Mouse (Mus musculus) lung, adult 2 months (tissue): ENCODE measurements at regions not wholly inside any gene's neighbourhood (a gene's known extent, or its start where the extent isn't known, plus 50 kb on each side); places are given as distances from the start of the nearest gene placed in this dataset.

Experiments used
- DNase-seq: peaks from one replicate; pipeline ENCODE4 v3.0.0; 2022
- H3K4me1 ChIP-seq: fragments of 200-500 bp; 2 replicates; pipeline ENCODE4 v1.6.1; 2011; ENCODE audit warnings: low read length; ENCODE audit not compliant: control insufficient read depth, insufficient read depth
- H3K4me3 ChIP-seq: fragments of 200-500 bp; replicated peaks from 2 replicates; pipeline ENCODE3; 2011; ENCODE audit warnings: low read depth, mild to moderate bottlenecking, control low read depth, low read length; ENCODE audit errors: extremely low read depth
- CTCF ChIP-seq: fragments of 200-500 bp; IDR thresholded peaks from 2 replicates; pipeline ENCODE4 v1.5.1; 2011; ENCODE audit warnings: mild to moderate bottlenecking, low read length, control low read depth; ENCODE audit not compliant: insufficient read depth
- POLR2A ChIP-seq: fragments of 200-500 bp; IDR thresholded peaks from 2 replicates; pipeline ENCODE4 v1.6.1; 2011; ENCODE audit warnings: low read depth, mild to moderate bottlenecking, control low read depth, low read length, borderline replicate concordance; ENCODE audit errors: extremely low read depth
- WGBS: fragments of 180-500 bp; shearing (Covaris S2); methylation state at CpG from one replicate; pipeline ENCODE4 v1.1.7; 2018; 5-methylcytosine and 5-hydroxymethylcytosine counted together

DNA sequence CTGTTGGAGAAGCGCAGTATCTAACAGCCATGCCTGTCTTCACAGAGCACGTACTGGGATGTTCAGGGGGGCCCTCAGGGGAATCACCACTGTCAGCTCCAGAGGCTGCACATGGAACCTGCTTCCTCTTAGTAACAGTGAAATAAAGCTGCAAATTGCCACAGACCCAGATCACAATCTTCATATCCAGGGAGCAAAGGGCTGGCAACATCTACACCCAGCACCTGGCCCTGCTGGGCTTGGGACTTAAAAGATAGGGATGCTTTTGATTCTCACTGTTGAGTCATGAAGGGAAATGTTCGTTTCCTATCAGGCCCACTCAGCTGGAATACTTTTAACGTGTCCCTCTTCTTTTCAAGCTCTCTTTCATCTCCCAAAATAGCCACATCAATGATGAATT lies 322.4 kb upstream of the Trib2 start:
- 73% methylated on average over 4 of the region's 4 CpGs for WGBS
- H3K4me1 ChIP-seq: no peaks in the 10 kb centered on the region
- no peak for DNase-seq
- TF ChIP-seq POLR2A (no peak), CTCF (no peak)
- H3K4me3 ChIP-seq: no peak overlapping the region

DNA sequence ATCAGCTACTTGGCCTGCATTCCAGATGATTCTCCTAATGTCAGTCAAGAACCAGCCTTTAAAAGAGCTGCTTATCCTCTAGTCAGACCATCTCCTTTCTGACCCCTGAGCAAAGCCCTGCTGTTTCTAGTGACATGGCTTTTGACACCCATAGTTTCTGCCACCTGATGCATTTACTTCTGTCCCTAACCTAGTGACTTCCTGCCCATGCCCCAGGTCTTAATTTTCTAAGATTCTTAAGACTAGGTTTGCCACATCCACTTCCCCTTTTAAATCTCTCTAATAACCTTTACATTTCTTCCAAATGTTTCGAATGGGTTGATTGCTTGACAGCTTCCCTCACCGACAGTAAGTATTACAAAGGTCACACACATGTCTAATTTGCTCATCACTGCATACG lies 321.1 kb upstream of the Trib2 start:
- DNase-seq: no peak
- TF ChIP-seq POLR2A (no peak), CTCF (no peak)
- WGBS: 76% methylated on average over 3 of the region's 3 CpGs

DNA sequence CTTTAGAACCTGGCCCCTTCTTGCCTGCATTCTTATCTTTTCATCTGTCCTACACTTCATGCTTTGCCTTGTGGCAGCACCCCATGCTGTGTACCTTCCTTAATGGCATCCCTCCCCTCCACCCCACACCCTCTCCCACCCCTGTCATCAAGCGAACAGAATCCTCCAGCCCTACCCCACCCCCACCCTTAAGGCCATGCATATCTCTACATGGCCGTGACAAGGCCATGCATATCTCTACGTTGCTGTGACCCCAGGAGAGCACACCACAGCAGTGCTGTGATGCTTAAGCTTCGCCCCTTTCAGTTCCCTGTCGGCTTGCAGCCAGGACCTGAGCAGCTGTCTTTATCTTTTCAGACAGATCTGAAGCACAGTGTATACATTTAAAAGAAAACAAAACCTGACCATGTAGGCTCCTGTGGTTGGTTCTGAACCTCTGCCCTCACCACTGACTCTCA lies 319.5 kb upstream of the Trib2 start:
- Histone ChIP-seq H3K4me1 (peaks cover 7% of the 10 kb centered on the region), H3K4me3 (no peak overlapping the region)
- DNase-seq: no peak
- WGBS: 44% methylated on average over 5 of the region's 5 CpGs
- TF ChIP-seq CTCF (no peak), POLR2A (no peak)

More for the DNA sequence above, 321.1 kb upstream of the Trib2 start:
- H3K4me3 ChIP-seq: no peak overlapping the region
- peaks cover 7% of the 10 kb centered on the region for H3K4me1 ChIP-seq

DNA sequence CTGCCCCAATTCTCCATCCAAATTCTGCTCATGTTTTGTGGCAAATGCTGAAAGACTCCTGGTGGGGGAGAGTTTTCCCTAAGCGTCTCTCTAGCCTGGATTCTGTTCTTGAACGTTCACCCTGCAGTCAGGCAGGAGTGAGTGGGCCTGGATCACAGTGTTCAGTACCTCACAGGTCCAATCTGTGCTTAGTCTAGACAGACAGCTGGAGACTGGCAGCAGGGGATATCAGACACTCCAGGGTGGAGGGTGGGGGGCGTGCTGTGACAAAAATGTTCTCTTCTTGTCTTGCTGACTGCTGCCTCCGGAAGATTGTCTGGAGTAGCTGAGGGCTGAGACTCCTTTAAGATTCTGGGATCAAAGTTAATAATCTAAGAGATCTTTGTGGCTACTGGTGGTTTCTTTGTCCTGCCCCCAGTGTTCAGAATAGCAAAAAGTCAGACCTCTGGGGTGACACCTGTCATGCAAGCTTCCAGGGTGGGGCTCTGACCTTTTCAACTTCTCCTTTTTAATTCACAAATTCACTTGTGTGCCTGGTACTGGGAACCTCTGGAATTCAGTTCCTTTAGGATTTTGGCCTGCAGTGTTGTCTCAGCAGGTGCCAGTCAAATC lies 319.0 kb upstream of the Trib2 start:
- 60% methylated on average over 4 of the region's 4 CpGs for WGBS

DNA sequence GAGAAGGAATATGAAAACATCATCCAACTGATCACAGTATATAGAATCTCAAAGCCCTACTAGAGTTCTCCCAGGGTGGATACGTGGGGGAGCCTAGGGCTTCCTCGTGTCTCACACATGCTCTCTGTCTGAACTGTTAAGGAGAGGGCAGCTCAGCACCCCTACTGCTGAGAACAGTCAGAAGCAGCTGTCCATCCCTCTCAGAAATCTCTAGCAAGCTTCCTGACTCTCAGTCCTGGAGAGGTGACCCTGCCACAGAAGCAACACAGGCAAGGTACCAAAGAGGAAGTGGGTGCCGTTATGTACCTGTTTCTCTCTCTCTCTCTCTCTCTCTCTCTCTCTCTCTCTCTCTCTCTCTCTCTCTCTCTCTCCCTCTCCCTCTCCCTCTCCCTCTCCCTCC lies 317.7 kb upstream of the Trib2 start:
- no peak for DNase-seq
- 78% methylated on average over 3 of the region's 3 CpGs for WGBS
- Histone ChIP-seq H3K4me3 (no peak overlapping the region), H3K4me1 (peaks cover 7% of the 10 kb centered on the region)
- TF ChIP-seq CTCF (no peak), POLR2A (no peak)

More for the DNA sequence above, 319.0 kb upstream of the Trib2 start:
- Histone ChIP-seq H3K4me3 (no peak overlapping the region), H3K4me1 (peaks cover 7% of the 10 kb centered on the region)
- no peak for DNase-seq
- no peak for TF ChIP-seq CTCF
- TF ChIP-seq POLR2A: no peak

DNA sequence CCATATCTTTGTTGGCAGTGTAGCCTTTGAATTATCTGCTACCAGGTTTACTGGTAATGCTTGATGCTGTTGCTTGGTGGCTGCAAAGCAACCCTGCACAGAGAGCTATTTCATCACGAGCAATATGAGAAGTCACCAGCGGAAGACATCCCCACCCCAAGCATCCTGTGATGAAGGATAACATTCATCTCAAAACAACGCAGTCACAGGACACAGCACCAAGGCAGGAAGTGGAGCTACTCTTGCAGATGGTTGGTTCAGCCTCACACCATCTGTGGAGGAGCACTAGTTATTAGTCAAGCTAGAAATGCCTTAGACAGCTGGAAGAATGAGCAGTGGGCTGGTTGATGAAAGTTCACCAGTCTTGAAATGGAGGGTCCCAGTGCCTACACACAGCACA lies 316.5 kb upstream of the Trib2 start:
- H3K4me1 ChIP-seq: peaks cover 7% of the 10 kb centered on the region
- 52% methylated on average over 3 of the region's 3 CpGs for WGBS
- H3K4me3 ChIP-seq: no peak overlapping the region
- no peak for DNase-seq
- TF ChIP-seq CTCF: no peak
- no peak for TF ChIP-seq POLR2A

DNA sequence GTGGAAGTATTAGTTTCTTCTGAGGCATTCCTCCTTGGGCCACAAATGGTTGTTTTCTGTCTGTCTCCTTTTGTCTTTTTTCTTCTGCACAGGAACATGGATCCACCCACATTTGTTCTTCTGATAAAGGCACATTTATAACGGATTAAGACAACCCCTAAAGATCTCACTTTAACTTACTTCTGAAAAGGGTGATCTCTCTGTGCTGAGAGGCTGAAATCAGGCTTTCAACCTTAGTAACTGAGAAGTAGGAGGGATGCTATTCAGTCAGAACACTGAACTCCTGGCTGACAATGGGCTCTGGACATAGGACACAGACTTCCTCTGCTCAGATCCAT lies 315.0 kb upstream of the Trib2 start:
- no peak overlapping the region for H3K4me3 ChIP-seq
- DNase-seq: no peak
- no peak for TF ChIP-seq CTCF
- no peak for TF ChIP-seq POLR2A
- 59% methylated on average over 1 of the region's 1 CpGs for WGBS
- H3K4me1 ChIP-seq: peaks cover 7% of the 10 kb centered on the region

DNA sequence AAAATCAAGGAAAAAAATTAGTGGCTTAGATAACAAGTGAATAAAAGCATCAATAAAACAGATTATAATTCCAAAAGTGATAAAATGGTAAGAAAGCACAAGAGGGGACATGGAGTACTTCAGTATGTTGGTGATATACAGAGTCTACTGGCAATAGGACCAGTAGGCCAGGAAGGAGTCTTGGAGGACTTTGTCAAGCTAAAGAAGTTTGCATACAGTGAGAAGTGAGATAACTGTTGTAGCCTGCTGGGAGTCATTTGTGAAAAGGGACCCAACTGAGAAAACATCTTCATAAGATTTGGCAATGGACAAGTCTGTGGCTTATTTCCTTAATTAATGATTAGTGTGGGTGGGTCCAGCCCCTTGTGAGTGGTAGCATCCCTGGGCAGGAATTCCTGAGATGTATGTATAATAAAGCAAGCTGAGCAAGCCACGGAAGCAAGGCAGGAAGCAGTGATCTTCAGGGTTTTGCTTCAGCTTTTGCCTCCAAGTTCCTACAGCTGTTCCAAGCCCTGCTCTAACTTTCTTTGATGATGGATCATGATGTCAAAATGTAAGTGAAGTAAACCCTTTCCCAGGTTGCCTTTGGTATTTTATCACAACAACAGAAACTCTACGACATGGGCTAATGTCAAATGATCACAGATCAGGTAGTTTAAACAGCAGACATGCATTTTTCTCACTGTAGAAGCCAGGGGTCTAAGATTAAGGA lies 314.5 kb upstream of the Trib2 start:
- no peak for TF ChIP-seq CTCF
- TF ChIP-seq POLR2A: no peak
- no peak overlapping the region for H3K4me3 ChIP-seq
- 50% methylated on average over 2 of the region's 2 CpGs for WGBS

DNA sequence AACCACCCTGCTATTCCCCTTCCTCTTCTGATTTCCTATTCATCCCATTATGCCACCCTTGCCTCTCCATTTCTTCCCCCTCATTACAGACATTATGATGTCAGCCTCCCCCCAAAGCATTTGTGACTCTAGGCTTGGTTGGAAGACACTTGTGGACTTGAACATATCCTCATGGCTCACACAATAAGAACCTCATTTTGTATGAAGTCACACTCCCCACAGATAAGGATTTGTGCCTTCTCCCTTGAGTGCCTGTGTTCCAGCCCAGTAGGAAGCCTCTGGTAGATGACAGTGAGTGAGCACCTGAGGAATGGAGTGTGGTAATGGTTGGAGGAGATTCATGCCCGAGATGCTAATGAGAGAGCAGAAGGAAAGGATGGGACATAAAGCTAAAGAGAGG lies 313.9 kb upstream of the Trib2 start:
- 55% methylated on average over 1 of the region's 1 CpGs for WGBS
- DNase-seq: no peak
- peaks cover 7% of the 10 kb centered on the region for H3K4me1 ChIP-seq
- TF ChIP-seq CTCF (no peak), POLR2A (no peak)
- no peak overlapping the region for H3K4me3 ChIP-seq

More for the DNA sequence above, 314.5 kb upstream of the Trib2 start:
- DNase-seq: no peak
- peaks cover 7% of the 10 kb centered on the region for H3K4me1 ChIP-seq

DNA sequence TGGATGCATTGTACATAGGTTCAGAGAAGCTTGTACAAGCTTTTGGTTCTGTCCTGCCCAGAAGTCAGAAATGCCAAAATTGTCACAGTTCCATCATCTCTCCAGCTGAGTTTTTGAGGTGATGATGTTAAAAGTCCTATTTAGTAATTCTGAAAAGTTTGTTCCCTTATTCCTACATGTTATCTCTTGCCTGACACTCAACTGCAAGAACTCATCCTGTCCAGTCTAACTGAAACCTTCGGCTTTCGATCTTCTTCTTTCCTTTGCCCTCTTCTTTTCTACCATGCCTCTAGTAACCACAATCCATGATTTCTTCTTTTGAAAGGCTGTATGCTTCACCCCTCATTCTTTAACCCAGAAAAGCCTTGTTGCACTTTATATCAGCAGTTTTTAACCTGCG lies 313.2 kb upstream of the Trib2 start:
- no peak for DNase-seq
- TF ChIP-seq POLR2A (no peak), CTCF (no peak)
- WGBS: 94% methylated on average over 3 of the region's 3 CpGs
- Histone ChIP-seq H3K4me3 (no peak overlapping the region), H3K4me1 (peaks cover 7% of the 10 kb centered on the region)

DNA sequence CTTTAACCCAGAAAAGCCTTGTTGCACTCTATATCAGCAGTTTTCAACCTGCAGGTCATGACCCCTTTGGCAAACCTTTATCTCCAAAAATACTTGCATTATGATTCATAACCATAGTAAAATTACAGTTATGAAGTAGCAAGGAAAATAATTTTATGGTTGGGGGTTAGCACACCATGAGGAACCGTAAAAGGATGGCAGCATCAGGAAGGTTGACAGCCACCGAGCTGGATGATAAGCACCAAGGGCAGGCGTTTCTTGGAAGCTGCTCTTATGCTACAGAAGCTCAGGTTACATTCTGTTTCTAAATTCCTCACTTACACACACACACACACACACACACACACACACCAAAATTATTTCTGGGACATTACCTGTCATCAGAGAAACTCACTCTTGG lies 312.5 kb upstream of the Trib2 start:
- Histone ChIP-seq H3K4me1 (peaks cover 7% of the 10 kb centered on the region), H3K4me3 (no peak overlapping the region)
- TF ChIP-seq CTCF (no peak), POLR2A (no peak)
- DNase-seq: no peak
- WGBS: 80% methylated on average over 3 of the region's 3 CpGs
